Mouse (Mus musculus) brown adipose tissue, adult 24 weeks (tissue): ENCODE measurements around the gene Gm3629. TPM values are rescaled to one million over a fixed set of nuclear protein-coding genes. Genes with fewer than 3 reads are reported as not detected.
"Not testable (repeated sequence)": the region's sequence is repeated elsewhere in the genome, so short reads cannot be mapped to it uniquely, and the experiment has no call there.

Experiments
- H3K27ac ChIP-seq: fragments of 200-500 bp; replicated peaks from 2 replicates; pipeline ENCODE4 v1.5.1; 2012; ENCODE audit warnings: low read depth, mild to moderate bottlenecking, low read length
- H3K4me1 ChIP-seq: fragments of 200-500 bp; 2 replicates; pipeline ENCODE4 v1.6.1; 2012; ENCODE audit warnings: low read length, mixed read lengths; ENCODE audit not compliant: control insufficient read depth, insufficient read depth, insufficient read length
- H3K4me3 ChIP-seq: fragments of 200-500 bp; 2 replicates; pipeline ENCODE4 v1.5.1; 2012; ENCODE audit warnings: low read depth, mild to moderate bottlenecking, low read length, moderate library complexity; ENCODE audit not compliant: insufficient read depth
- polyA plus RNA-seq: library from polyadenylated mRNA; stranded (reverse); fragments of >200 nt; gene quantifications from 2 replicates; pipeline ENCODE4 v1.2.4, GENCODE M21; 2012; ENCODE audit not compliant: missing spikeins, insufficient read depth, insufficient read length

Gm3629 gene
- polyA plus RNA-seq: not detected in 2 replicates

DNA sequence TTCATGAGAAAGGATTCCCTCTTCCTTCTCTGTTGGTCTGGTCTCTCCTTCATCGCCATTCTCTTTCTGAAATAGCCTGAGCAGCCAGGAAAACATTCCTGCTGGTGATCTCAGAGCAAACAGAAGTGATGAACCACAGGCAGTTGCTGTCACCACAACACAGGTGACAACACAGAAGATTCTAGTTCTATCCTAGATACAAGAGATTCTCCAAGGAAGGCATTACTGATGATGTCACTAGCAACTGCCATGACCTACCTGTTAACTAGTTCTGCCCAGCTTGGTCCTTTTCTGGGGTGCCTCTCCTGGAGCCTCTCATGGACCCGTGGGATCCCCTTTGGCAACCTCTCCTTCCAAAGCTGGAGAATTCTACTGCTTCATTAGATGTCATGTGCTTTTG is at the start of gene Gm3629:
TSS of gene Gm3629 (minus strand) at position 101 of the 400 bp plus-strand sequence.
- not testable (repeated sequence) for H3K27ac ChIP-seq, H3K4me1 ChIP-seq, H3K4me3 ChIP-seq

DNA sequence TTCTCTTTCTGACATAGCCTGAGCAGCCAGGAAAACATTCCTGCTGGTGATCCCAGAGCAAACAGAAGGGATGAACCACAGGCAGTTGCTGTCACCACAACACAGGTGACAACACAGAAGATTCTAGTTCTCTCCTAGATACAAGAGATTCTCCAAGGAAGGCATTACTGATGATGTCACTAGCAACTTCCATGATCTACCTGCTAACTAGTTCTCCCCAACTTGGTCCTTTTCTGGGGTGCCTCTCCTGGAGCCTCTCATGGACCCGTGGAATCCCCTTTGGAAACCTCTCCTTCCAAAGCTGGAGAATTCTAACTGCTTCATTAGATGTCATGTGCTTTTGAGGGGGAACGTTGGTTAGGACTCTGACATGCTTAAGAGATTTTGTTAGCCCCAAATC is 31.9 kb upstream of the Gm3629 start, which contains the start of gene Gm3460:
TSS of gene Gm3460 (minus strand) at position 101 of the 400 bp plus-strand sequence.
- H3K4me3 ChIP-seq, H3K4me1 ChIP-seq, H3K27ac ChIP-seq: not testable (repeated sequence)

DNA sequence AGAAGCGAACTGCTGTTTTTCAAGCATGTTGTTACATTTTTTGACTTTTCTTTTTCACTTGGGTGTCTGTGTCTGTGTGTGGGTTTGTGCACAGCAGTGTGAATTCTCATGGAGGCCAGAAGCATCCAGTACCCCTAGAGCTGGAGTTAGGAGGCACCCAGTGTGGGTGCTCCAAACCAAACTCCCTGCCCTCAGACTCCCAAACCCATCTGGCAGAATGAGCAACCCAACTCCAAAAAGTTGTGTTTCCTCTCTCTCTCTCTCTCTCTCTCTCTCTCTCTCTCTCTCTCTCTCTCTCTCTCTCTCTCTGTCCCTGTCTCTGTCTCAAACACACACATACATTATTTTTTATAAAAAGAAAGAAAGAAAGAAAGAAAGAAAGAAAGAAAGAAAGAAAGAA is 16.0 kb upstream of the Gm3629 start:
- not testable (repeated sequence) for H3K4me3 ChIP-seq, H3K27ac ChIP-seq, H3K4me1 ChIP-seq

DNA sequence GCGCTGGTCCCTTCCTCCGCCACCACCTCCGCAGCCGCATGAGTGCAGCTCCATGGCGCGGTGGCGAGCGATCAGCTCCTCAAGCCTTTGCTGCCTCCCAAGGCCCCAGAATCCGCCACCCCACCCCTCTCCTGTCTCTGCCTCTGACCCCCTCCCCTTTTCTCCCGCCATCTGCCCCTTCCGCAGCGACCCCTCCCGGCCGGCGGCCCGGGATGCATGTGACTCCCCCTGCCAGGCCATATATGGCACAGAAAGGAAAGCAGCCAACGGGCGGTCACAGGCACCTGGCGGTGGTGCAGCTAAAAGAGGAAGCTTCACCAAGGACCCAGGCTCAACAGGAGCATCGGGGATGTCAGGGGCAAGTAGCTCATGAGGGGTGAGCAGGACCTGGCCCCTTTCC is 14.6 kb upstream of the Gm3629 start:
- not testable (repeated sequence) for H3K4me3 ChIP-seq, H3K4me1 ChIP-seq, H3K27ac ChIP-seq

DNA sequence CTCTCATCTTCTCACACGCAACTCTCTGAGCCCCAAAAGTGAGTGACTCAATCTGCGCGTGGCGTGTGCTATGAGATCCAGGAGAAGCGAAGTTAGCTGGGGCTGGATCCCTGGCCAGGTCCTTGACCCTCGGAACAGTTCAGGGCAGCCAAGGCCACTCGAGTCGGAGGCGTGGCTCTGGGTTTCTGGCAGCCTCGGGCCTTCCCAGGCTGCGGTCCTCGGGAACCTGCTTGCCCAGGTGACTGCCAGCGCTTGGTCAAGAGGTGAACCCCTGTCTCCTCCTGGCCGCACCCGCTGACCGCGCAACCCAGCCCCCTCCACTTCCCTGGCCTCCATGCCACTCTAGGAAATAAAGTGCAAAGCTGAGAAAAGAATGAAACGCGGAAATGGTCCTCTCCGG is 14.1 kb upstream of the Gm3629 start:
- H3K4me1 ChIP-seq, H3K27ac ChIP-seq: not testable (repeated sequence)
- H3K4me3 ChIP-seq: peak overlapping the region; percentile 25

DNA sequence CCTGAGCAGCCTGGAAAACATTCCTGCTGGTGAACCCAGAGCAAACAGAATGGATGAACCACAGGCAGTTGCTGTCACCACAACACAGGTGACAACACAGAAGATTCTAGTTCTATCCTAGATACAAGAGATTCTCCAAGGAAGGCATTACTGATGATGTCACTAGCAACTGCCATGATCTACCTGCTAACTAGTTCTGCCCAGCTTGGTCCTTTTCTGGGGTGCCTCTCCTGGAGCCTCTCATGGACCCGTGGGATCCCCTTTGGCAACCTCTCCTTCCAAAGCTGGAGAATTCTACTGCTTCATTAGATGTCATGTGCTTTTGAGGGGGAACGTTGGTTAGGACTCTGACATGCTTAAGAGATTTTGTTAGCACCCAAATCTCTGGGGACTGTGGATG is 53.2 kb downstream of the Gm3629 start, which contains the start of gene Gm8356:
TSS of gene Gm8356 (minus strand) at position 101 of the 400 bp plus-strand sequence.
- not testable (repeated sequence) for H3K27ac ChIP-seq, H3K4me1 ChIP-seq, H3K4me3 ChIP-seq

Other genes with a start within 250 kb of the Gm3629 start
- gene Gm3618, start 246.9 kb downstream of the Gm3629 start, polyA plus RNA-seq: not detected in 2 replicates
- gene Gm16440, start 200.3 kb downstream of the Gm3629 start, polyA plus RNA-seq: not detected in 2 replicates
- not detected in 2 replicates for gene Gm3591, start 178.1 kb downstream of the Gm3629 start, polyA plus RNA-seq
- not detected in 2 replicates for gene Gm3594, start 146.0 kb downstream of the Gm3629 start, polyA plus RNA-seq
- gene Gm8356, start 53.3 kb downstream of the Gm3629 start, polyA plus RNA-seq: not detected in 2 replicates
- not detected in 2 replicates for gene Gm3460, start 31.8 kb upstream of the Gm3629 start, polyA plus RNA-seq
- not detected in 2 replicates for gene Gm10251, start 93.6 kb upstream of the Gm3629 start, polyA plus RNA-seq
- gene Gm8050, start 129.6 kb upstream of the Gm3629 start, polyA plus RNA-seq: not detected in 2 replicates
- not detected in 2 replicates for gene Gm3636, start 151.7 kb upstream of the Gm3629 start, polyA plus RNA-seq
- not detected in 2 replicates for gene Gm8362, start 183.8 kb upstream of the Gm3629 start, polyA plus RNA-seq
- not detected in 2 replicates for gene Gm3642, start 249.7 kb upstream of the Gm3629 start, polyA plus RNA-seq